Mouse (Mus musculus): ENCODE measurements around the gene Gm13889. TPM values are rescaled to one million over a fixed set of nuclear protein-coding genes. Genes with fewer than 3 reads are reported as not detected.

The Gm13889 gene
- polyA plus RNA-seq, 1 experiment from 2014 or later = 5.2 TPM

DNA sequence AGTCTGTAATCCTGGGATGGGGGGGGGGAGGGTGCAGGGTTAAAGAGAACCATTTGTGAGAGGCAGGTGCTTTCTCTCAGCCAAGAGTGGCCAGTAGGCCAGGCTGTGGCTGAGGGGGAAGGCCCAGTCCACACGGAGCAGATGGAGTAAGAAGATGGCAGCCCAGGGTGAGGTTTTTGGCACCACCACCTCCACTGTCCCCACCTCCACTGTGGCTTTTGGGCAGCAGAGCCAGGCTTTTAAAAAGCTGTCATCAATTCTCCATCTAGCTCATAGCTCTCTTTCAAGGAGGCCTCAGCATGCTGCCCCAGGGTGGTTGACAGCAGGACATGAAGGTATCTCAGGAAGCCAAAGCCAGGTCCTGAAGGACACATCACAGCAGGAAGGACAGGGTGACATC, 6.8 kb upstream of the Gm13889 start:
- Histone ChIP-seq H3K27me3 (ENCODE audit: insufficient read depth, low read length) (no peaks in the 10 kb centered on the region), H3K4me1 (ENCODE audit: insufficient read depth) (no peaks in the 10 kb centered on the region), H3K9me3 (ENCODE audit: low read length) (no peaks in the 10 kb centered on the region), H3K4me3 (ENCODE audit: low read depth, low read length) (no peak overlapping the region), H3K4me2 (ENCODE audit: low read depth, low read length) (no peak overlapping the region), H3K36me3 (replicated peaks; ENCODE audit: insufficient read depth, low read length) (no peaks in the 10 kb centered on the region), H3K27ac (ENCODE audit: low read depth) (no peak overlapping the region), H3K9ac (replicated peaks) (no peak overlapping the region)
- 64% methylated on average over 1 of the region's 1 CpGs for WGBS (ENCODE audit: insufficient replicate concordance)
- DNase-seq (no peak), ATAC-seq (no peak)
- no peak for TF ChIP-seq CTCF (IDR thresholded peaks at IDR 0.05; ENCODE audit: low read depth)
- TF ChIP-seq EP300 (IDR thresholded peaks at IDR 0.05; ENCODE audit: low read depth) = no peak

DNA sequence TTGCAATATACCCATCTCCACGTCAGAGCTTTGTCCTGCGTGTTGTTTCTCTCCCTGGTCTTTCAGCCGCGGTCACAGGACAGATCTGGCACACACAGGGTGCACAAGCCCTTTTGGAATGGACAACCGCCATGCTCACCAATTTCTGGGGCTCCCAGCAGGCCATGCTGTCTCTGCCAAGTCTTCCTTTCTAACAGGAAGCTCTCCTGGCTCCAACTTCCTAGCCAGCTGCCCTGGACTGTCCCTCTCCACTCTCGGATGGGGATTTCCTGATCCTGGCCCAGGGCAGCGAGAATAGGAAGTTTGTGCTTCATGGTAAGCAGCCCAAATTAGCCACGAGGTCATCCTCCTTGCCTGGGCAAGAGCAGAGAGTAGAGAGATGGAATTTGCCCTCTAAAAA, 4.7 kb upstream of the Gm13889 start:
- Histone ChIP-seq H3K27ac (ENCODE audit: low read depth) (no peak overlapping the region), H3K36me3 (replicated peaks; ENCODE audit: insufficient read depth, low read length) (no peaks in the 10 kb centered on the region), H3K27me3 (ENCODE audit: insufficient read depth, low read length) (peaks cover 18% of the 10 kb centered on the region), H3K9me3 (ENCODE audit: low read length) (no peaks in the 10 kb centered on the region), H3K9ac (replicated peaks) (no peak overlapping the region), H3K4me1 (ENCODE audit: insufficient read depth) (no peaks in the 10 kb centered on the region), H3K4me3 (ENCODE audit: low read depth, low read length) (no peak overlapping the region), H3K4me2 (ENCODE audit: low read depth, low read length) (no peak overlapping the region)
- 54% methylated on average over 8 of the region's 8 CpGs for WGBS (ENCODE audit: insufficient replicate concordance)
- ATAC-seq (no peak), DNase-seq (no peak)
- TF ChIP-seq CTCF (IDR thresholded peaks at IDR 0.05; ENCODE audit: low read depth) = no peak
- no peak for TF ChIP-seq EP300 (IDR thresholded peaks at IDR 0.05; ENCODE audit: low read depth)

DNA sequence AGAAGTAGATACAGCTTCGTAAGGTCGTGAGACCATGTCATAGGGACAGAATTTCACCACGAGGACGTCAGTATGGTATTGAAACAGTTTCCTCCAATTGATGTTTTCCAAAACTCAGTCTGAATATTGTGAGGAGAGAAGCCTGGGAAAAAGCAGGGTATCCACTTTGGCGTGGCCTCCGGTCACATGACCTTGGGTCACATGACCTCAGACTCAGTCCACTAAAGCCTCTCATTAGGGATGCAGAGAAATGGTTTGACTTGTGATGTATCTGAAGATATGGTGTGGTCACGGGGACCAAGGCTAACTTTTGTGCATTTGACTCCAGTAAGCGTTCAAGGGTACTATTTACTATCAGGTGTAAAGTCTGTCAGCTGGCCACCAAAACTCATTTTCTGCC, 2.3 kb upstream of the Gm13889 start:
- H3K36me3 ChIP-seq (replicated peaks; ENCODE audit: insufficient read depth, low read length) = no peaks in the 10 kb centered on the region
- 63% methylated on average over 8 of the region's 8 CpGs for WGBS (ENCODE audit: insufficient replicate concordance)

DNA sequence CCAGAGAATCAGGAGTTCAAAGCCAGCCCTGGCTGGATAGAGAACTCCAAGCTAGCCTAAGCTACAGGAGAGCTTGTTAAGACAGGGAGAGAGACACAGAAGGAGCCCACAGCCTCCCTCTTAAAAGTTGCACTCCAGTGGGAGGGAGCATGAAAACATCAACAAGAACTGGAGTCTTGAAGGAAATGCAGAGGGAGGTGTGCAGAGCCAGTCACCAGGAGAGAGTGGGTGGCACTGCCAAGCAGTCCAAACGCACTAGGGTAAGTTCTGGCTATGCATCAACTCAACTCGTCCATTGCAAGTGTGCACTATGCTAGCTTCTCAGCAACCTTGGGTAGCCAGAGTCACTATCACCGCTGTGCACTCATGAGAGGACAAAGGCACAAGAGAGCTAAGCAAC, 1.2 kb upstream of the Gm13889 start:
- H3K4me3 ChIP-seq (ENCODE audit: low read depth, low read length) = no peak overlapping the region
- ATAC-seq (no peak), DNase-seq (no peak)
- TF ChIP-seq CTCF (IDR thresholded peaks at IDR 0.05; ENCODE audit: low read depth) (no peak), EP300 (IDR thresholded peaks at IDR 0.05; ENCODE audit: low read depth) (no peak)
- peaks cover 51% of the 10 kb centered on the region for H3K27me3 ChIP-seq (ENCODE audit: insufficient read depth, low read length)
- no peaks in the 10 kb centered on the region for H3K9me3 ChIP-seq (ENCODE audit: low read length)
- no peaks in the 10 kb centered on the region for H3K36me3 ChIP-seq (replicated peaks; ENCODE audit: insufficient read depth, low read length)
- peaks cover 2% of the 10 kb centered on the region; the same call in 1 of the 2 replicates for H3K4me1 ChIP-seq (ENCODE audit: insufficient read depth)
- 55% methylated on average over 3 of the region's 3 CpGs for WGBS (ENCODE audit: insufficient replicate concordance)
- H3K4me2 ChIP-seq (ENCODE audit: low read depth, low read length) = no peak overlapping the region
- H3K27ac ChIP-seq (ENCODE audit: low read depth) = no peak overlapping the region
- H3K9ac ChIP-seq (replicated peaks) = no peak overlapping the region

More for the DNA sequence above, 2.3 kb upstream of the Gm13889 start:
- no peak overlapping the region for H3K9ac ChIP-seq (replicated peaks)
- H3K27ac ChIP-seq (ENCODE audit: low read depth) = no peak overlapping the region
- DNase-seq (no peak), ATAC-seq (no peak)
- no peaks in the 10 kb centered on the region for H3K9me3 ChIP-seq (ENCODE audit: low read length)
- H3K27me3 ChIP-seq (ENCODE audit: insufficient read depth, low read length) = peaks cover 42% of the 10 kb centered on the region
- TF ChIP-seq EP300 (IDR thresholded peaks at IDR 0.05; ENCODE audit: low read depth) = no peak
- no peak overlapping the region for H3K4me2 ChIP-seq (ENCODE audit: low read depth, low read length)
- peaks cover 2% of the 10 kb centered on the region; the same call in 1 of the 2 replicates for H3K4me1 ChIP-seq (ENCODE audit: insufficient read depth)
- H3K4me3 ChIP-seq (ENCODE audit: low read depth, low read length) = no peak overlapping the region

DNA sequence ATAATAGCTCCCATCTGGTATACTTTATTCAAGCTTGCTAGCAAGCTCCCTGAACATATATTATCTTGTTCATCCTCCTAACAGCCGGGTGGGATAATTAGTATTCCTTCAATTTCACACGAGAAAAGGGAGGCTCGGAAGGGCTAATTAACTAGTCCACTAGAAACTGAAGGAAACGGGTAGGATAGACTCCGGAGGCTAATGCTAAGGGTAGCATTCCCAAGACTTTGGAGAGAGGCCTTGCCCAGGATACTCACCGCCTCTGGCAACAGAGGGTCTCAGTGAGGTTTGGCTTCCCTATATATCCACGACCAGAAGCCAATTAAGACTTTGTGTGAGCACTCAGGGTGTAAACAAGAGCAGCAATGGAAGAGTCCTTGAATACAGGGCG, 779 bp upstream of the Gm13889 start:
- Histone ChIP-seq H3K27ac (ENCODE audit: low read depth) (no peak overlapping the region), H3K9me3 (ENCODE audit: low read length) (no peaks in the 10 kb centered on the region), H3K27me3 (ENCODE audit: insufficient read depth, low read length) (peaks cover 51% of the 10 kb centered on the region), H3K4me2 (ENCODE audit: low read depth, low read length) (no peak overlapping the region), H3K4me1 (ENCODE audit: insufficient read depth) (peaks cover 2% of the 10 kb centered on the region; the same call in 1 of the 2 replicates), H3K36me3 (replicated peaks; ENCODE audit: insufficient read depth, low read length) (no peaks in the 10 kb centered on the region), H3K4me3 (ENCODE audit: low read depth, low read length) (no peak overlapping the region), H3K9ac (replicated peaks) (no peak overlapping the region)
- TF ChIP-seq CTCF (IDR thresholded peaks at IDR 0.05; ENCODE audit: low read depth) = no peak
- no peak for TF ChIP-seq EP300 (IDR thresholded peaks at IDR 0.05; ENCODE audit: low read depth)
- DNase-seq = no peak
- WGBS (ENCODE audit: insufficient replicate concordance) = 62% methylated on average over 8 of the region's 8 CpGs
- ATAC-seq = no peak

DNA sequence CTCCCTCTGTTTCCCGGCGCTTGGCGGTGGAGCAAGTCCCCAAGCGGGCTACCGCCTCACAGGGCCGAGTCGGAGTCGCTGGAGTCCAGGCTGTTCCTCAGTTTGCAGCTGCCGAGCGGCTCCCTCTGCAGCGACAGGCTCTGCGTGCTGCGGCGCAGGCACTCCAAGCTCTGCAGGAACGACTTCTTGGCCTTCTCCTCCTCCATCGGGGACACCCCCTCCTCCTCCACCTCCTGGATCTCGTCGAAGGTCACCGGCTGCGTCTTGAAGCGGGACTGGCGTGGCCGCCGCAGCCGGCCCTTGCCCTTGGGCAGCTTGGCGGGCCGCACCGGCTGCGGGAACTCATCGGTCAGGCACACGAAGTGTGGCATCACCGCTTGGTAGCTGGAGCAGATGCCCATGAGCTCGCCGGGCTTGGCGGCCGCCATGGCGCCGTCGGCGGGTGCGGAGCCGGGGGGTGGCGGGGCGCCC, 635 bp downstream of the Gm13889 start:
- TF ChIP-seq CTCF (IDR thresholded peaks at IDR 0.05; ENCODE audit: low read depth) = no peak
- no peak for TF ChIP-seq EP300 (IDR thresholded peaks at IDR 0.05; ENCODE audit: low read depth)
- Histone ChIP-seq H3K9ac (replicated peaks) (peak overlapping the region; percentile 62), H3K4me3 (ENCODE audit: low read depth, low read length) (peak overlapping the region; percentile 52), H3K27ac (ENCODE audit: low read depth) (peak overlapping the region; percentile 51), H3K9me3 (ENCODE audit: low read length) (no peaks in the 10 kb centered on the region), H3K36me3 (replicated peaks; ENCODE audit: insufficient read depth, low read length) (no peaks in the 10 kb centered on the region), H3K4me2 (ENCODE audit: low read depth, low read length) (peak overlapping the region; percentile 65), H3K4me1 (ENCODE audit: insufficient read depth) (peaks cover 2% of the 10 kb centered on the region; the same call in 1 of the 2 replicates), H3K27me3 (ENCODE audit: insufficient read depth, low read length) (peaks cover 51% of the 10 kb centered on the region)
- DNase-seq = peak; percentile 34
- ATAC-seq = peak; percentile 29
- 3% methylated on average over 37 of the region's 44 CpGs for WGBS (ENCODE audit: insufficient replicate concordance)

DNA sequence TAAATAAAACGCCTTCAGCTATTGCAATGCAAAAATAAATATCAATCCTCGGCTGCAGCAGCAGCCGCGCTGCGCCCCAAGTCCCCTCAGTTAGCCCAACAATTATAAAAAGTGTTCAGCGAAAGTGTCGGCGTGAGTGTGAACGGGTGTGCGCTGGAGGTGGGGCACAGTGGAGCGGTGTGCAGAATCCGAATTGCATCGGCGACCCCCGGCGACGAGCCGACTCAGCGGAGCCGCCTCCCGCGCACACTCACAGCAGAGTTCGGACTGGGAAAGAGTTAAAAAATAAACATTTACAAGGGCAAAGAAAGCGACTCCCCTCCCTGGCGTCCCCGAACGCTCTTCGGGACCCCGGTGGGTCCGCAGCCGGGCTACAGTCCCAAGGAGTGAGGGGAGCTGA, 1.1 kb downstream of the Gm13889 start:
- ATAC-seq = no peak
- no peak for TF ChIP-seq EP300 (IDR thresholded peaks at IDR 0.05; ENCODE audit: low read depth)
- no peak for TF ChIP-seq CTCF (IDR thresholded peaks at IDR 0.05; ENCODE audit: low read depth)
- peaks cover 2% of the 10 kb centered on the region; the same call in 1 of the 2 replicates for H3K4me1 ChIP-seq (ENCODE audit: insufficient read depth)
- DNase-seq = no peak
- under 1% methylated on average over 31 of the region's 31 CpGs for WGBS (ENCODE audit: insufficient replicate concordance)
- H3K27me3 ChIP-seq (ENCODE audit: insufficient read depth, low read length) = peaks cover 51% of the 10 kb centered on the region
- peak overlapping the region; percentile 65 for H3K4me2 ChIP-seq (ENCODE audit: low read depth, low read length)
- H3K9ac ChIP-seq (replicated peaks) = peak overlapping the region; percentile 62
- H3K36me3 ChIP-seq (replicated peaks; ENCODE audit: insufficient read depth, low read length) = no peaks in the 10 kb centered on the region
- peak overlapping the region; percentile 51; the same call in 1 of the 2 replicates for H3K27ac ChIP-seq (ENCODE audit: low read depth)
- H3K4me3 ChIP-seq (ENCODE audit: low read depth, low read length) = peak overlapping the region; percentile 52
- no peaks in the 10 kb centered on the region for H3K9me3 ChIP-seq (ENCODE audit: low read length)

Data from liver, postnatal 0 days (tissue).